Mouse (Mus musculus): Measurements from ENCODE around the gene Rgs3.

Gene Rgs3

DNA sequence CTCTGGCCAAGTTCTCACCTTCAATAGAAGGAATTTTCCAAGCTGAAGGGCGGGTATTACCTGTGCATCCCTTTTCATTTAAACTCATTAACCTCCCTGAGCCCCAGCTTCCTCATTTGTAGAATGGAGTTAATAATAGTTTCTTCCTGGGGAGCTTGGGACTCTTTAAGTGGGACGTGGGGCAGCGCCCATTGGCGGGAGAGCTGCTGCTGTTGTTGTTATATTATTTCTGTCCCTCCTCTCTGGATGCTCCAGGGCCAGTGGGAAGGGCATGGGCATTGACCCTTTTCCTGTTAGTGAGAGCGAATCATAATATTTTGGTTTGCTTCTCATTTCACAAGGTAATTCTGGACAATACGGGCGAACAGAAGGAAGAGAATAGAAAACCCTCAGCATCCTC is 47.3 kb downstream of the Rgs3 start:
- DNase-seq = no peak

DNA sequence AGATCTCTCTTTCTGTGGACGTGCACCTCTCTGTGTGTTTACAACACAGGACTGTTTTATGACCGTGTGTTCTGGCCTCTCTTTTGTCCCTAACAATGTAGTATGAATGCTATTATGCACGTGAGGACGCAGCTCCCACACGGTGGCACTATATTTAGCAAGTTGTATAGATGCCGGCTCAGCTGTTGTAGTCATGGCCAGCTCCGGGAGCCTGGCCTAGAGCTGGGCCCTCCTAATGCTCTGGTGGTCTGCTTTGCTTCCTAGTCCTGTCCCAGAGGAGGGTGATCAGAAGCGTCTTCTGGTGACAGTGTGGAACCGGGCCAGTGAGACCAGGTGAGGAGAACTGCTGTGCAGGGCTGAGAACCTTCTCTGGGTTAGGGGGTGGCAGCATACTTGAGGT is 47.7 kb downstream of the Rgs3 start:
- peak; percentile 12 for DNase-seq

GRCm38 (mm10) chr4:62607805-62608204 is 48.2 kb downstream of the Rgs3 start:
- DNase-seq = no peak

DNA sequence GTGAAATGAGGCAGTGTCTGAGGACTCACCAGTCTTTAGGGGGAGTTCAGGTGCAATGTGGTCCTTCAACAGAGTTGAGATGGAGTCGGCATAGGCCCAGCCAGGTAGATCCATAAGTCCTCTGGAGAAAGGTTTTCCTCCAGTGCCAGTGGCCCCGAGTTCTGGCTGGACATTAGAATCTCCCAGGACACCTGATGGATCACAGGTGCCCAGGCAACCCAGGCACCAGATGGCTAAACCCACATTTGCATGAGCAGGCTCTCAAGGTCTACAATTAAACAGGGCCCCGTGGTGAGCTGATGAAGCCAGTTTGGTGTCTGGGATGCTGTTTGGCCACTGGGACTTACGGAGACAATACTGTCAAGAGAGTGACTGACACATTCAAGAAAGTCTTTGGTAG is 49.7 kb downstream of the Rgs3 start:
- DNase-seq = no peak

- DNase-seq = peak; percentile 10
Measured at GRCm38 (mm10) chr4:62610142-62610675, 50.6 kb downstream of the Rgs3 start.

- DNase-seq = peak; percentile 81
Measured at GRCm38 (mm10) chr4:62612601-62613501, 53.2 kb downstream of the Rgs3 start.

DNA sequence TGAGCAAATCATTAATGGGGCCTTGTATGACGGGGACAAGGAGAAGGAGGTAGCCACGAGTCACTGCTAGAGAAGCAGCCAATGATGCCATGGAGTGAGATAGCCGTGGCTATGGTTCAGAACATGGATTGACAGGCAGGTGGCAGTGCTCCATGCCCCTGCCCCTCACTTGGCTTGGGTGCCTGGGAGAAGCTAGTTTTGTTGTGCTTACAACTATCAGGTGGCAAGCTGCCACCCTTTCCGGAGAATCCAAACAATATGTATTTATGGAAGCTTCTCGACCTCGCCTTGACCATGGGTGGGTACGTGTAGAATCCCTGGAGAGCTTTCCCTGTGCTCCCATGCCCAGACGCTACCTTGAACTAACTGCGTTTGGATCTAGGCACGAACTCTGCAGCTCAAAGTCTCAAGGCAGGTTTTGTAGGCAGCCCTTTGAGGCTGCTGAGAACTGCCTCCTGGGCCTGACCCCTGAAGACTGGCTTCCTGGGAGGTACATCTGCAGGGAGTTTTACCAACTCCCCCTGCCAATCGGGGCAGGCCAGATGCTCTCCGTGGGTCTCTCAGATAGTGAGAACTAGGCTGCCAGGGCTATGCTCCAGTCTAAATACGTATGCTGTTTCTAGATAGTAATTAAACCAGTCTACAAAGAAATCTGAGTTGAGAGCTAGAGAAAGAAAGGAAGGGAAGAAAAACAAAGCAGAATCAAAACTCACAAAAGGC is 54.2 kb downstream of the Rgs3 start:
- peak; percentile 3 for DNase-seq

- peak; percentile 2 for DNase-seq
Measured at GRCm38 (mm10) chr4:62617856-62618440, 58.3 kb downstream of the Rgs3 start.

DNA sequence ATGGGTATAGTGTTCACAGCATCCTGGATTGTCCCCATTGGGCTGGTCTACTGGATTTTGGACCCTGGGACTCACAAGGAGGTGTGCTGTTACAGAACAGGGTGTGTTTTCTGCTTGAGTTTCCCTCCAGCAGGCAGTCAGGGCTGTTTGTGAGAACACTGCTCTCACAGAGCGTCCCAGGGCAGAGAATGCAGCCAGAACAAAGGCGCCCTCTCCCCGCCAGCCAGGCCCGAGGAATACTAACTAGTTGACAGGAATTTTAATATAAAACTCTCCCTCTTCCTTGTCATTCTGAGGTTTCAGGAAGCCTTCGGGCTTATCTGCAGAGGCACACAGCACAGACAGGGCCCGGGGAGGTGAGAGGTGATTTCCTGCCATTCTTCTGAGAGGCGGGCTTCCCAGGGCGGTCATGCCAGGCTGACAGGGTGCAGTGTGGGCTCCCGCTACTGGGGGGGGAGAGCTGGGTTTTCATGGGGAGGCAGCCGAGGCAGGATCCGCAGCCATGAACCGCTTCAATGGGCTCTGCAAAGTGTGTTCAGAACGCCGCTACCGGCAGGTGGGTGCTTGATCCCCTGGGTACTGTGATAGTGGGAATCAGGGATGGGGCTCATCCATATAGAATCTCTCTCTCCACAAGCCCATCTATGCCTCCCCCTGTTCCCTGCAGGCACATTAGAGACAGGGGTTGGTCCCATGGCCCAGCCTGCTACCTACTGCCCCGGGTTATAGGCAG is 59.8 kb downstream of the Rgs3 start:
- no peak for DNase-seq

DNA sequence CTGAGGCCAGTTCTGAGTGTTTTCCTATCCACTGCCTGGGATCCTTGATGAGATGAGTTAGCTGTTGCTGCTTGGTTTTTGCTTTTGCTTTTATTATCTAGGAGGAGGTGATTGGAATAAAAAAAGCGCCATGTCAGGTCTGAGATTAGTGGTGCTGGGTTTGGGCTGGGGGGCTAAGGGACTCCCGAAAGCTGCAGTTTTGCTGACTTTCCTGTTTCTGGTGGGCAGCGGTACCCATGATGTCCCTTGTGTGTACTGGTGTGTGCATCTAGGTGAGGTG is 60.3 kb downstream of the Rgs3 start:
- DNase-seq = no peak

DNA sequence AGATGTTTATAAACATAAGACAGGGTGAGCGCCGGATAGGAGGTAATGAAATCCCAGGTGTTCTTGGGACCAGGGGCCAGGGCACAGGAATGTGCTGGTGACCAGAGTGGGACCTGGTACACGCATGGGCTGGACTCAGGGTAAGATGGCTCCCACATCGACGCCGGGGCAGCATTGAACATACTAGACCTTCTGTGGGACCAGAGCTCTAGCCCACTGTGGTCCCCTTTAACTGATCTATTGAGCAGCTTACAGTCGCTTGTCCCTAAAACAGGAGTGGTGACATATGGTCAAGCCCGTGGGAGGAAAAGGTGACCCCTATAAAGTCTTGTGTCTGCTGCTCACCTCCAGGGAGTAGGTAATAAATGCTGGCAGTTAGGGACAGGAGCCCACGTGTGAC is 61.5 kb downstream of the Rgs3 start:
- no peak for DNase-seq

DNA sequence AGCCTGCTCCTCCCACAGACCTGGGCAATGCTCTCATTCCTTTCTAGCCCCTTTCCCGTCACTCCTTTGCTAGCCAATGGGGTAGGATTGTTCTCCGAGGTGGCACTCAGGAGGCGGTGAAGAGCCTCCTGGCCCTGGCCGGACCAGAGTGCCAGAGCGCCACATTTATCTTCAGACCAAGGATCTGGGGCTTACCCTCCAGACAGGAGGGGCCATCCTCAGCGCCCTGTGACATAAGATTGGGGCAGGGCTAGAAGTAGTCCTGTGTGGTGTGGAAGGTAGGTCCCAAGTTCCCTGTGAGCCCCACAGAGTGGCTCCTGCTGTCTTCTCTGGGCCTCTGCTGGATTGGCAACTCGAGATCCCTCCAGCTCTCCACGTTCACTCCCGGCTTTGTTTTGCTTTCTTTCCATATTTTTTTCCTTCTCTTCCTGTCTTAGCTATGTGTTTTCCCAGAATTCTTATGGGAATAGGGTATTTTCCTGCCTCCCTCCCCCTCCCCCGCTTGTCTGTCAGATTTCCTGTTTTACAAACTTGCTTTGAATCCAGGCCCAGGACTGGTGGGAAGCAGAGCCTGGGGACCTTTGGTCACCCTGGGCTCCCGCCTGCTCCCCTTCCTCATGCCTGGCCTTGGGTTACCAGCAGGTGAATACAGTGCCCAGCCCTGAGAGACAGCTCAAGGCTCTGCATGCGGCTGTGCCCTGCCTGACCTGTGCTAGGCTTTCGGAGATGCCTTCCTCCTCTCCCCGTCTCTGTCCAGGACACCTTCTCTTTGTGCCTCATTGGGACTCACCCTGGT is 62.4 kb downstream of the Rgs3 start:
- no peak for DNase-seq

GRCm38 (mm10) chr4:62623251-62624015 is 63.8 kb downstream of the Rgs3 start:
- no peak for DNase-seq

GRCm38 (mm10) chr4:62624679-62625450 is 65.2 kb downstream of the Rgs3 start:
- no peak for DNase-seq

DNA sequence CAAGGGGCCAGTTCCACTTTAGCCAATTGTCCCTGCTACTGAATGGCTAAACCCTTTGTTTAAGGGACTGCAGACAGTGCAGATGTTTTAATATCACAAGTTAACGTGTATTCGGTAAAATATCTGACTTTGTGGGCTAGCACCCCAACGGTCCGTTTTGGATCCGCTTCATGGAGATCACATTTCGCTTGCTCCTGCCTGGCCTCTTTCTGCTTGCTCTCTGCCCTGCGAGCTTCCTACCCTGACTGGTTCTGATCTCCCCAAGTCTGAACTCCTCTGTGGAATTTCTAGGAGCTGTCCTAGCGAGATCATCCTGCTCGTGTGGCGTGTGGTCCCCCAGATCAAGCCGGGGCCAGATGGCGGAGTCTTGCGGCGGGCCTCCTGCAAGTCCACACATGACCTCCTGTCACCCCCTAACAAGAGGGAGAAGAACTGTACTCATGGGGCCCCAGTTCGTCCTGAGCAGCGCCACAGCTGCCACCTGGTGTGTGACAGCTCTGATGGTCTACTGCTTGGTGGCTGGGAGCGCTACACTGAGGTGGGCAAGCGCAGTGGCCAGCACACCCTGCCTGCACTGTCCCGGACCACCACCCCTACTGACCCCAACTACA is 65.9 kb downstream of the Rgs3 start:
- DNase-seq = no peak

DNA sequence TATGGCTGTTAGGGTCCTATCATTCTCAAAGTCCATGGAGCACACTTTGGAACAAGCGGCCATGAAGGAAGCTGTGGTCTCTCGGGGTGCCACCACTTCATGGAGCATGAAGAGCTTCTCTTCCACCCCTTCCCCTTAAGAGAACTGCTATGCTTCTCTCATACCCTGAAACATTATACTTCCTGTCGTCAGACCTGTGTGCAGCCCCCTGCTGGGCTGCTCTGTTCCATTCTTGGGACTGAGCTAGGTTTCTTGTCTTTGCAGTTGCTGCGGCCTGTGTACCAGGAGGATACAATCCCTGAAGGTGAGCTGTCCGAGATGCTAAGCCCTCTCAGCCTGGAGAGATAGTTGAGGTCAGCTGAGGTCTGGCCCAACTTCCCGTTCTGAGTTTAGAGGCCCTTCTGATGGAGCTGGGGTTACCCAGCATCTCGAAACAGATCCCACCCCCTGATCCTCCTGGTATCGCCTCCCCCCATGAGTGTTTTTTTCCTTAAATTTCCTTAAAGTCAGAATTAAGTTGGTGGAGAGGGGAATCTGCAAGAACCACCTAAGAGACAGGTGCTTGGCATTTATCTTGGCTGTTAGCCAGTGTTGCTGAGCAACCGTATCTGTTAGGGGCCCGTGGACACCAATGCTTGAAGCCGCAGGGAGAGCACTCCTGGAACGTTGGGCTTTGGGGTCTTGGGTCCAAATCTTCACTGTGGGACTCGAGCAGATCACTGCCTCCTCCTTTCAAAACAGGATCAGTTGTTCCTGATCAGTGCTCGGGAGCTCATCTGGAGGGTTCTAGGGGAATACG is 66.8 kb downstream of the Rgs3 start:
- no peak for DNase-seq

- no peak for DNase-seq
Measured at GRCm38 (mm10) chr4:62627331-62627730, 67.7 kb downstream of the Rgs3 start.

DNA sequence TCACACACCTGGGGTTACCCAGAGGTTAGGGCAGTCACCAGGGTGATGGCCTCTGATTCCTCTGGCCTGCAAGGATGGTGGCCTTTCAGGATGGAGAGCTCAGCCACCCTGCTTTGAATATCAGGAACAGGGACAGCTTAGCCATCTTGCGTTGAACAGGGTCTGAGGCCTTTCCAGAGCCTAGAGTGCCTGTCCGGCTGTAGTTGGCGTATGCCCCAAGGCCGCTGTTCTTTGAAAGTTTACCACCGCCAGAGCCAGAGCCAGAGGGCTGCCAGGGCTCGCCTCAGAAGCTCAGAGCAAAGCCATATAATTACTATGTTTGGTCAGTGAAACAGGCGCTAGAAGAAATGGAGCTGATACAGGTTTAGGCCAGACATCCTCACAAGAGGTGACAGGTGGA is 68.9 kb downstream of the Rgs3 start:
- DNase-seq = no peak

DNA sequence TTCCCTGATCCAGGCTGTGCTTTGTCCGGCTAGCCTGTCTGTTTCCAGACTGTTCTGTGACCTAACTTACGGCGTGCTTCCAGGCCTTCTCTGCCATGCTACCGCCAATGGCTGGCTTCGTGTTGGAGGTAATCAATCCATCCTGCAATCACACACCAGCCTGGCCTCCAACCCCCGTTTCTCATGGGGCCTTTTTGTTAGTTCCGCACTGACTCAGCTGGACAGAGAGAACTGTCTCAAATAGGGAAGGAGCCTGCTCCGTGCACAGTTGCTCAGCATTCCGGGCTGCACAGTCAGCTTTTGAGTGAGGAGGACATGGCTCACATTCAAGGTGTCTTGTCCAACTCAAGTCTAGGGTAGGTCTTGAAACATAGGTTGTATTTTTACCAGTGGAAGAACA is 69.8 kb downstream of the Rgs3 start:
- no peak for DNase-seq

Data from right cerebral cortex, postnatal 25 days (tissue).